ENCODE assay signal across 23 mouse cellular contexts in genomic region chr3:96824614-96825013, GRCm38 (mm10). TPM values are rescaled to one million over a fixed set of nuclear protein-coding genes. Genes with fewer than 3 reads are reported as not detected.
A peak's percentile ranks its signal among the peaks of the same experiment; 100 is the strongest.
DNase-seq lines count a peak whose midpoint lies in the region; ATAC-seq and TF ChIP-seq lines count a peak whose summit lies in the region.
"Had no signal": no experiment of that assay in that cellular context is flagged by ENCODE, and none has a peak within 500 bp of the region (broad histone marks: within the 10 kb centered on the region; RNA-seq: fewer than 3 reads in every experiment).

No protein-coding gene starts in this region.

- H3K9me3 ChIP-seq in midbrain, embryonic 11.5 days (ENCODE audit: control insufficient read depth, low read length): no peaks in the 10 kb centered on the region
- no peaks in the 10 kb centered on the region for H3K9me3 ChIP-seq in midbrain, embryonic 10.5 days (replicated peaks)
- H3K9me3 ChIP-seq: embryonic facial prominence, embryonic 13.5 days; forebrain, embryonic 12.5 days; heart, embryonic 15.5 days; hindbrain, embryonic 10.5 days had no signal

- H3K36me3 ChIP-seq in midbrain, embryonic 11.5 days (ENCODE audit: control insufficient read depth, insufficient read depth, low read length): no peaks in the 10 kb centered on the region
- no peaks in the 10 kb centered on the region for H3K36me3 ChIP-seq in midbrain, embryonic 10.5 days
- H3K36me3 ChIP-seq in thymus, adult 2 months (ENCODE audit: control insufficient read depth, insufficient read depth, low read length): no peaks in the 10 kb centered on the region
- H3K36me3 ChIP-seq: embryonic facial prominence, embryonic 13.5 days; forebrain, embryonic 12.5 days; heart, embryonic 15.5 days; hindbrain, embryonic 10.5 days had no signal

- H3K4me1 ChIP-seq in midbrain, embryonic 11.5 days (ENCODE audit: control insufficient read depth, insufficient read depth, low read length): 0 out of 2 replicates have a peak, but pooled peaks cover 2% of the 10 kb centered on the region
- H3K4me1 ChIP-seq in midbrain, embryonic 10.5 days: peaks cover 12% of the 10 kb centered on the region
- H3K4me1 ChIP-seq in thymus, adult 2 months (replicated peaks; ENCODE audit: control insufficient read depth, insufficient read depth, low read length): no peaks in the 10 kb centered on the region
- H3K4me1 ChIP-seq: embryonic facial prominence, embryonic 13.5 days; heart, embryonic 15.5 days had no signal

- no peak overlapping the region for H3K4me2 ChIP-seq in midbrain, embryonic 11.5 days
- H3K4me2 ChIP-seq: embryonic facial prominence, embryonic 13.5 days; forebrain, embryonic 12.5 days; heart, embryonic 11.5 days; heart, embryonic 15.5 days; hindbrain, embryonic 14.5 days had no signal

- no peak overlapping the region for H3K27ac ChIP-seq in midbrain, embryonic 11.5 days (ENCODE audit: low read depth, low read length)
- no peak overlapping the region for H3K27ac ChIP-seq in midbrain, embryonic 10.5 days (replicated peaks)
- H3K27ac ChIP-seq in thymus, adult 2 months (ENCODE audit: control insufficient read depth, insufficient read depth, low read length): no peak overlapping the region
- H3K27ac ChIP-seq: embryonic facial prominence, embryonic 13.5 days; forebrain, embryonic 12.5 days; heart, adult 2 months; heart, embryonic 15.5 days; hindbrain, embryonic 10.5 days; hindbrain, embryonic 14.5 days had no signal

- TF ChIP-seq POLR2A in thymus, adult 2 months (IDR thresholded peaks at IDR 0.05; ENCODE audit: control insufficient read depth, extremely low read depth, insufficient read depth, low read length, poor library complexity): no peak

- intact Hi-C loops in heart, postnatal 10 days (cut with DNase I): no loop called here

- H3K9ac ChIP-seq in midbrain, embryonic 11.5 days (ENCODE audit: low read length): no peak overlapping the region
- H3K9ac ChIP-seq: embryonic facial prominence, embryonic 13.5 days; forebrain, embryonic 12.5 days; heart, embryonic 15.5 days; hindbrain, embryonic 14.5 days had no signal

- ATAC-seq in midbrain, embryonic 11.5 days (ENCODE audit: low FRiP score): no peak
- ATAC-seq: CD4-positive, CD25-positive, alpha-beta regulatory T cell, adult 4 months; forebrain, embryonic 16.5 days had no signal

- WGBS in midbrain, embryonic 11.5 days: 89% methylated on average over 12 of the region's 12 CpGs
- WGBS in midbrain, embryonic 10.5 days: 87% methylated on average over 12 of the region's 12 CpGs
- 95% methylated on average over 12 of the region's 12 CpGs for WGBS in thymus, adult 2 months

- peak; percentile 80 for DNase-seq in heart, adult 11 months
- no peak for DNase-seq in heart, postnatal 10 days
- peak; percentile 21 for DNase-seq in midbrain, embryonic 11.5 days (ENCODE audit: low spot score, missing footprints)
- DNase-seq in midbrain, embryonic 10.5 days (ENCODE audit: low spot score): no peak
- DNase-seq in kidney, postnatal 25 days: peak; percentile 76 to 87
- no peak for DNase-seq in thymus, adult 2 months
- no peak for DNase-seq in layer of hippocampus, adult 8-10 months (ENCODE audit: low spot score in 2 of 2)
- DNase-seq: adrenal gland, postnatal 10 days; B cell, adult 2 months; cerebellum, adult 18-20 months; cerebellum, adult 9-11 months; cerebellum, postnatal 36 days; heart, adult 2 months had no signal

- no peaks in the 10 kb centered on the region for H3K27me3 ChIP-seq in midbrain, embryonic 11.5 days (ENCODE audit: control insufficient read depth, insufficient read depth, low read length)
- H3K27me3 ChIP-seq in midbrain, embryonic 10.5 days (ENCODE audit: low read depth, poor library complexity, severe bottlenecking): no peaks in the 10 kb centered on the region
- no peaks in the 10 kb centered on the region for H3K27me3 ChIP-seq in thymus, adult 2 months (ENCODE audit: control insufficient read depth, insufficient read depth, low read length)
- H3K27me3 ChIP-seq: embryonic facial prominence, embryonic 13.5 days; forebrain, embryonic 12.5 days had no signal

- no peak for TF ChIP-seq CTCF in thymus, adult 2 months (IDR thresholded peaks at IDR 0.05; ENCODE audit: borderline replicate concordance, control insufficient read depth, extremely low read depth, insufficient read depth, low read length, poor library complexity)

- H3K4me3 ChIP-seq in midbrain, embryonic 11.5 days (ENCODE audit: low read depth, low read length): no peak overlapping the region
- H3K4me3 ChIP-seq in midbrain, embryonic 10.5 days: no peak overlapping the region
- no peak overlapping the region for H3K4me3 ChIP-seq in thymus, adult 2 months (ENCODE audit: control insufficient read depth, insufficient read depth, low read length)
- H3K4me3 ChIP-seq: embryonic facial prominence, embryonic 13.5 days; forebrain, embryonic 12.5 days; heart, adult 2 months; heart, embryonic 15.5 days; hindbrain, embryonic 10.5 days had no signal

RNA-seq across cellular contexts. Expression of gene Pdzk1, which starts 4.5 kb away (rescaled TPM):
- under 1 TPM; 0.17 to 0.31 TPM for total RNA-seq in heart, postnatal 10 days (2021)
- 0.38 and 0.50 TPM in 2 replicates for polyA plus RNA-seq in midbrain, embryonic 11.5 days (2014; fragmentation: Nextera tagmentation; extraction: Ambion mirVana)
- polyA plus RNA-seq in midbrain, embryonic 10.5 days (2016; fragmentation: Nextera tagmentation; extraction: Ambion mirVana): 0.57 and 1.0 TPM in 2 replicates
- polyA plus RNA-seq in thymus, adult 2 months (2012; rRNA removed): 0.49 and 0.60 TPM in 2 replicates
- under 1 TPM in 2 of 4 experiments, not detected in 2; 0.25 to 0.26 TPM for total RNA-seq in layer of hippocampus, adult 8-10 months (2022)
- total RNA-seq: heart, adult 2 months; heart, postnatal 25 days had no signal
- polyA plus RNA-seq: embryonic facial prominence, embryonic 13.5 days; forebrain, embryonic 12.5 days; heart, embryonic 15.5 days had no signal

RNA-seq across cellular contexts. Expression of gene Cd160, which starts 4.5 kb away (rescaled TPM):
- not detected for total RNA-seq in heart, postnatal 10 days (2021)
- 0.12 TPM in 1 of 2 replicates, not detected in the other for polyA plus RNA-seq in midbrain, embryonic 11.5 days (2014; fragmentation: Nextera tagmentation; extraction: Ambion mirVana)
- polyA plus RNA-seq in midbrain, embryonic 10.5 days (2016; fragmentation: Nextera tagmentation; extraction: Ambion mirVana): 0.10 and 0.22 TPM in 2 replicates
- 2.7 and 2.8 TPM in 2 replicates for polyA plus RNA-seq in thymus, adult 2 months (2012; rRNA removed)
- not detected for total RNA-seq in layer of hippocampus, adult 8-10 months (2022)
- total RNA-seq: gastrocnemius, postnatal 4 days; heart, adult 2 months; heart, postnatal 25 days had no signal

Comparison
In these comparisons a context has a peak if more than half of its experiments do, and no peak if none do; other contexts are left out.
1. DNase-seq: peak in heart, adult 11 months (single experiment), midbrain, embryonic 11.5 days (single experiment) and kidney, postnatal 25 days (2 of 2); none in heart, postnatal 10 days (0 of 2), midbrain, embryonic 10.5 days (single experiment), thymus, adult 2 months (single experiment) and layer of hippocampus, adult 8-10 months (0 of 2).